In genomic region chr4:32305036-32305615, GRCm38 (mm10) we compare ENCODE assay signal across 9 mouse cellular contexts.
DNase-seq lines count a peak whose midpoint lies in the region; ATAC-seq and TF ChIP-seq lines count a peak whose summit lies in the region.
"Had no signal": no experiment of that assay in that cellular context is flagged by ENCODE, and none has a peak within 500 bp of the region (broad histone marks: within the 10 kb centered on the region; RNA-seq: fewer than 3 reads in every experiment).

No protein-coding gene starts in this region.

- 70% methylated on average over 18 of the region's 18 CpGs for WGBS in heart, adult 2 months
- WGBS in hindbrain, embryonic 10.5 days: 53% methylated on average over 18 of the region's 18 CpGs
- 76% methylated on average over 18 of the region's 18 CpGs for WGBS in liver, postnatal 0 days (ENCODE audit: insufficient replicate concordance)

- no peak for TF ChIP-seq POLR2A in heart, adult 2 months (IDR thresholded peaks at IDR 0.05; ENCODE audit: insufficient read depth, low read depth, low read length)

- no peak overlapping the region for H3K9ac ChIP-seq in heart, adult 2 months (ENCODE audit: low read depth, low read length)
- no peak overlapping the region for H3K9ac ChIP-seq in liver, postnatal 0 days (replicated peaks)

- no peaks in the 10 kb centered on the region; the same call in 1 of the 2 replicates for H3K79me2 ChIP-seq in heart, adult 2 months (replicated peaks; ENCODE audit: control insufficient read depth, insufficient read depth, low read length)

- DNase-seq in heart, adult 18-20 months: peak; percentile 15 to 26
- DNase-seq in heart, adult 2 months: no peak
- DNase-seq in NIH3T3 (ENCODE audit: low read depth): peak; percentile 72
- DNase-seq in hindbrain, embryonic 10.5 days (ENCODE audit: low spot score): no peak
- no peak for DNase-seq in liver, postnatal 0 days
- DNase-seq in thymus, postnatal 10 days (ENCODE audit: low spot score in 2 of 2): no peak
- DNase-seq in urinary bladder, postnatal 25 days (ENCODE audit: low spot score): no peak
- no peak for DNase-seq in thymus, postnatal 25 days

- peaks cover 23% of the 10 kb centered on the region for H3K4me1 ChIP-seq in heart, adult 2 months (ENCODE audit: control insufficient read depth, insufficient read depth, low read length)
- peaks cover 67% of the 10 kb centered on the region for H3K4me1 ChIP-seq in hindbrain, embryonic 10.5 days (replicated peaks)
- H3K4me1 ChIP-seq in liver, postnatal 0 days (ENCODE audit: insufficient read depth): peaks cover 37% of the 10 kb centered on the region

- H3K4me3 ChIP-seq in heart, adult 2 months: no peak overlapping the region
- H3K4me3 ChIP-seq in hindbrain, embryonic 10.5 days: no peak overlapping the region
- H3K4me3 ChIP-seq in liver, postnatal 0 days (ENCODE audit: low read depth, low read length): no peak overlapping the region
- H3K4me3 ChIP-seq: erythroblast, embryonic 14.5 days had no signal

- peak overlapping the region; percentile 49 for H3K4me2 ChIP-seq in liver, postnatal 0 days (ENCODE audit: low read depth, low read length)

- intact Hi-C loops in heart, adult 2 months (cut with DNase I): loop anchor here (5.0 kb wide), 1 partner anchor 82 kb away; no protein-coding TSS in a partner anchor

- no peak for TF ChIP-seq EP300 in heart, adult 2 months (IDR thresholded peaks at IDR 0.05; ENCODE audit: insufficient read depth, low read depth, low read length)
- TF ChIP-seq EP300 in liver, postnatal 0 days (IDR thresholded peaks at IDR 0.05; ENCODE audit: low read depth): no peak

- no peak for TF ChIP-seq CTCF in heart, adult 2 months (IDR thresholded peaks at IDR 0.05)
- TF ChIP-seq CTCF in liver, postnatal 0 days (IDR thresholded peaks at IDR 0.05; ENCODE audit: low read depth): no peak

- H3K27ac ChIP-seq in heart, adult 2 months: no peak overlapping the region; the same call in 1 of the 2 replicates
- H3K27ac ChIP-seq in hindbrain, embryonic 10.5 days: peak overlapping the region; percentile 90
- H3K27ac ChIP-seq in liver, postnatal 0 days (ENCODE audit: low read depth): no peak overlapping the region

- peaks cover 11% of the 10 kb centered on the region for H3K36me3 ChIP-seq in heart, adult 2 months (ENCODE audit: control insufficient read depth, insufficient read depth, low read length)
- no peaks in the 10 kb centered on the region for H3K36me3 ChIP-seq in hindbrain, embryonic 10.5 days
- H3K36me3 ChIP-seq in liver, postnatal 0 days (replicated peaks; ENCODE audit: insufficient read depth, low read length): no peaks in the 10 kb centered on the region; the same call in 1 of the 2 replicates

- H3K9me3 ChIP-seq in hindbrain, embryonic 10.5 days: no peaks in the 10 kb centered on the region
- no peaks in the 10 kb centered on the region for H3K9me3 ChIP-seq in liver, postnatal 0 days (ENCODE audit: low read length)

- H3K27me3 ChIP-seq in heart, adult 2 months (ENCODE audit: control insufficient read depth, insufficient read depth, low read length): no peaks in the 10 kb centered on the region
- H3K27me3 ChIP-seq in hindbrain, embryonic 10.5 days (ENCODE audit: insufficient read depth, poor library complexity, severe bottlenecking): no peaks in the 10 kb centered on the region
- H3K27me3 ChIP-seq in liver, postnatal 0 days (ENCODE audit: insufficient read depth, low read length): no peaks in the 10 kb centered on the region

- ATAC-seq in liver, postnatal 0 days: no peak

Comparison
In these comparisons a context has a peak if more than half of its experiments do, and no peak if none do; other contexts are left out.
1. DNase-seq: peak in heart, adult 18-20 months (2 of 2) and NIH3T3 (single experiment); none in heart, adult 2 months (0 of 2), hindbrain, embryonic 10.5 days (single experiment), liver, postnatal 0 days (single experiment), thymus, postnatal 10 days (0 of 2), urinary bladder, postnatal 25 days (single experiment) and thymus, postnatal 25 days (single experiment).